Comparison of ENCODE assay signal across 39 mouse cellular contexts in genomic region chr10:77811743-77812142, GRCm38 (mm10). TPM values are rescaled to one million over a fixed set of nuclear protein-coding genes. Genes with fewer than 3 reads are reported as not detected.
"Had no signal": no experiment of that assay in that cellular context is flagged by ENCODE, and none has a peak within 500 bp of the region (broad histone marks: within the 10 kb centered on the region; RNA-seq: fewer than 3 reads in every experiment).

TSS of gene Gm9507 (minus strand) at chr10:77811843.

- H3K4me1 ChIP-seq: embryonic facial prominence, embryonic 10.5 days; embryonic facial prominence, embryonic 12.5 days; embryonic facial prominence, embryonic 13.5 days; embryonic facial prominence, embryonic 15.5 days; forebrain, embryonic 12.5 days; forebrain, embryonic 13.5 days; forebrain, embryonic 15.5 days had no signal

- H3K4me3 ChIP-seq: embryonic facial prominence, embryonic 10.5 days; embryonic facial prominence, embryonic 12.5 days; embryonic facial prominence, embryonic 13.5 days; embryonic facial prominence, embryonic 15.5 days; erythroblast, embryonic 14.5 days; forebrain, embryonic 10.5 days; forebrain, embryonic 12.5 days; forebrain, embryonic 13.5 days; forebrain, embryonic 15.5 days; gastrocnemius, adult 2 months; heart, adult 2 months had no signal

- DNase-seq: cerebellum, adult 2 months; cerebellum, adult 8-10 months; cerebellum, adult 9-10 months; cerebellum, postnatal 10 days; cerebellum, postnatal 14 days; cerebellum, postnatal 25 days; cerebellum, postnatal 36 days; embryo, embryonic 11 days; forebrain, postnatal 0 days; gastrocnemius, adult 2 months; gastrocnemius, postnatal 10 days; gastrocnemius, postnatal 14 days; gastrocnemius, postnatal 25 days; gastrocnemius, postnatal 36 days; heart, adult 11 months; heart, adult 18-20 months; heart, adult 2 months had no signal

- H3K9me3 ChIP-seq: embryonic facial prominence, embryonic 12.5 days; embryonic facial prominence, embryonic 13.5 days; embryonic facial prominence, embryonic 15.5 days; forebrain, embryonic 15.5 days had no signal

- H3K36me3 ChIP-seq: embryonic facial prominence, embryonic 10.5 days; embryonic facial prominence, embryonic 12.5 days; embryonic facial prominence, embryonic 13.5 days; embryonic facial prominence, embryonic 15.5 days; forebrain, embryonic 10.5 days; forebrain, embryonic 12.5 days; forebrain, embryonic 15.5 days had no signal

- H3K9ac ChIP-seq: embryonic facial prominence, embryonic 12.5 days; embryonic facial prominence, embryonic 13.5 days; embryonic facial prominence, embryonic 15.5 days; forebrain, embryonic 12.5 days; forebrain, embryonic 13.5 days; forebrain, embryonic 15.5 days; forebrain, postnatal 0 days had no signal

- H3K27me3 ChIP-seq: embryonic facial prominence, embryonic 12.5 days; embryonic facial prominence, embryonic 15.5 days; forebrain, embryonic 12.5 days; forebrain, embryonic 13.5 days; forebrain, embryonic 15.5 days had no signal

- H3K27ac ChIP-seq: embryonic facial prominence, embryonic 10.5 days; embryonic facial prominence, embryonic 12.5 days; embryonic facial prominence, embryonic 13.5 days; embryonic facial prominence, embryonic 15.5 days; forebrain, embryonic 10.5 days; forebrain, embryonic 12.5 days; forebrain, embryonic 13.5 days; forebrain, embryonic 15.5 days; gastrocnemius, adult 2 months; heart, adult 2 months had no signal

- ATAC-seq: forebrain, embryonic 13.5 days; forebrain, embryonic 14.5 days; forebrain, embryonic 15.5 days; forebrain, embryonic 16.5 days; forebrain, postnatal 0 days had no signal

- H3K4me2 ChIP-seq: embryonic facial prominence, embryonic 12.5 days; embryonic facial prominence, embryonic 13.5 days; embryonic facial prominence, embryonic 15.5 days; forebrain, embryonic 12.5 days; forebrain, embryonic 13.5 days; forebrain, embryonic 15.5 days had no signal

RNA-seq across cellular contexts. Expression of gene Gm9507, which starts in this region (rescaled TPM):
- total RNA-seq: common myeloid progenitor, adult 5-6 weeks; forebrain, postnatal 0 days; gastrocnemius, adult 18-20 months; gastrocnemius, adult 2 months; gastrocnemius, adult 8-10 months; gastrocnemius, postnatal 10 days; gastrocnemius, postnatal 14 days; gastrocnemius, postnatal 25 days; gastrocnemius, postnatal 36 days; gastrocnemius, postnatal 4 days; granulocyte monocyte progenitor cell, adult 5-6 weeks; heart, adult 18-20 months; heart, adult 2 months had no signal
- polyA plus RNA-seq: cerebellum, adult 2 months; cortical plate, adult 2 months; embryonic facial prominence, embryonic 10.5 days; embryonic facial prominence, embryonic 11.5 days; embryonic facial prominence, embryonic 12.5 days; embryonic facial prominence, embryonic 13.5 days; embryonic facial prominence, embryonic 14.5 days; erythroblast, embryonic 14.5 days; forebrain, embryonic 10.5 days; forebrain, embryonic 11.5 days; forebrain, embryonic 12.5 days; forebrain, embryonic 13.5 days; forebrain, embryonic 14.5 days; forebrain, embryonic 15.5 days; forebrain, embryonic 16.5 days; forebrain, postnatal 0 days; frontal cortex, adult 2 months; gonadal fat pad, adult 2 months; heart, adult 2 months had no signal
